Mouse (Mus musculus) embryo, embryonic 10.5 days (tissue): ENCODE measurements at regions not wholly inside any gene's neighbourhood (a gene's known extent, or its start where the extent isn't known, plus 50 kb on each side); places are given as distances from the start of the nearest gene placed in this dataset.
"Not testable (repeated sequence)": the region's sequence is repeated elsewhere in the genome, so short reads cannot be mapped to it uniquely, and the experiment has no call there.

ENCODE experiments used
- DNase-seq: peaks from one replicate; pipeline ENCODE4 v3.0.0-alpha.2; 2015; ENCODE audit warnings: low spot score

DNA sequence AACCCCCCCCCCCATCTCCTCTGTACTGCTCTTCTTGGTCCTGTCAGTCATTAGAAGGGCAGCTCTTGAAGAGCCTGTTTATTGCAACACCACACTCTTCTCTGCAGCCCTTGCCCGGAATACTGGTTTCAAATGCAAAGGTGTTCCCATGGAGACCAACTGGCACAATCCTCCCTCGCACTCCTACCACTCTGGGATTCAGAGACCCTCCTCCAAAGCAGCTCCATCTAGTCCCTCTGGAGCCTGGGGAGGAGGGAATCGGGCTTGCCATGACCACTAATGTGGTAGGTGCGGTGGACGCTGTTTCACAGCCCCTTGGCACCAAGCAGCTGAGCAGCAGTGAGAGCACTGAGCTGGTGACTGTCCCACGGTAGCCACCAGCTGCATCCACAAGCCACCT, 83.1 kb downstream of the Stk35 start:
- DNase-seq: no peak

DNA sequence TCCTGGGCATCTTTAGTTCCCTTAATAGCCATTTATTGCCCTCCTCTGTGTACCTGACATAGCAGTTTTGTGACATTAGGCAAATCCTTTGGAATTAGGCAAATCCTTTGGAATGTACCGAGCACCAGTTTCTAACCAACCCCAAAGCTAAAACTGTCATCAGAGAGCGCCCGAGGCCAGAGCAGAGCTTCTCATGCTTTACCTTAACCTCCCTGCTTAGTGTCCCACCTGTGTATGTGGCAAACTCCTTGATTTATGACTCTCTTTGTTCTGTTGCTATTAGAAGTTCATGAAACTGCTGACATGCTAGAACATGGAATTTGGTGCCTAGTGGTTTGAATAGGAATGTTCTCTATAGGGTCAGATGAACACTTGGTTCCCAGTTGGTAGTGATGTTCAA, 84.0 kb downstream of the Stk35 start:
- DNase-seq: no peak

- no peak for DNase-seq
These were observed 85.2 kb downstream of the Stk35 start for GRCm38 (mm10) chr2:129885536-129885935.

- DNase-seq: no peak
These were observed 92.9 kb downstream of the Stk35 start for GRCm38 (mm10) chr2:129893231-129893630.

- DNase-seq: no peak
These were observed 93.5 kb downstream of the Stk35 start for GRCm38 (mm10) chr2:129893832-129894231.

GRCm38 (mm10) chr2:129894906-129895305, 94.6 kb downstream of the Stk35 start:
- DNase-seq: no peak

DNA sequence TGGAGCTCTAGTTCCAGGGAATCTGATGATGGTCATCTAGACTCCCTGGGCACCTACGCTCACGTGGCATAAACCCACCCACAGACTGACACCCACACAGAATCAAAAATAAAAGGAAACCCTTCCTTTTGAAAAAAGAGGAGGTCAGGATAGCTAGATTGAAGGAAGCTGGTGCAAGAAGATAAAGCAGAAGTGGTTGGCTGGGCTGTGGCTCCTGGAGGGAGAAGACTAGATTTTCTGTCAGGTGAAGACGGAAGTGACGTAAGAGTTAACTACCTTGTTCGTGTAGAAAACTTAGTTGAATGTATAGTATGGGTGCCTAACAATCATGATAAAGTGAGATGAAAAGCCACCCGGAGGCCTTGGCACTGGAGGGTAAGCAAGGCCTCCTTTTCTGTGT, 95.1 kb downstream of the Stk35 start:
- no peak for DNase-seq

- no peak for DNase-seq
These were observed 96.4 kb downstream of the Stk35 start for GRCm38 (mm10) chr2:129896696-129897095.

DNA sequence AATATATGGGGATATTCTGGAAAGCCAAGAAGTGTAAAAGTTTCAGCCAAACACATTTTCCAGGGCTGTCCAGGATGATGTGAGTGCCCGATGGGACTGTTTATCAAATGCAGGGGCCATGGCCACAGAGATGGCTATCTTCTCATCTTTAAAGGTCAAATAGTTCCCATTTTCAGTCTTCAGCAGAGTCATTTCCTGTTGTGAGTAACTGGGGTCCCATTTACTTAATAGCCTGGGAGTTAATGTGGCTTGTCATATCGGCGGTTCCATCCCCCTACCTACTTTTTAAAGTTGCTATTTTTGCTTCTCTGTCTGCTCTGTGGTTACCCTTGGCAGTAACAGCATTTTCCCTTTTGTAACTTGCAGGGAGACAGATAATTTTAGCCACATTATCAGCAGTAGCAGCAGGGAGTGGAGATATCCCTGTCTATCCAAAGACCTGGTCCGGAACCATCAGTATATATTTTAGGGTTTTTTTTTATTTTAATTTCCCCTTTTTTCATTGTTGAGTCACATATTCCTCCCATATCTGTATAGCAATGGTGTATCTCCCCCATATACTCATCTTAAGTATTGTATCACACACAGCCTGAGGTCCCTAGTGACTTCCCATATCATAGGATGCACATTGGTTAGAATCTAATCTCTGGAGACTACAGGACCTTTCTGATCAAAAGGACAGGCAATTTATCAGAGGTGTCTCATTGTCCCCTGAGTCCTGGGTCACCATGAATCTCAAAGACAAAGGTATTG, 103.2 kb downstream of the Stk35 start:
- DNase-seq: no peak

DNA sequence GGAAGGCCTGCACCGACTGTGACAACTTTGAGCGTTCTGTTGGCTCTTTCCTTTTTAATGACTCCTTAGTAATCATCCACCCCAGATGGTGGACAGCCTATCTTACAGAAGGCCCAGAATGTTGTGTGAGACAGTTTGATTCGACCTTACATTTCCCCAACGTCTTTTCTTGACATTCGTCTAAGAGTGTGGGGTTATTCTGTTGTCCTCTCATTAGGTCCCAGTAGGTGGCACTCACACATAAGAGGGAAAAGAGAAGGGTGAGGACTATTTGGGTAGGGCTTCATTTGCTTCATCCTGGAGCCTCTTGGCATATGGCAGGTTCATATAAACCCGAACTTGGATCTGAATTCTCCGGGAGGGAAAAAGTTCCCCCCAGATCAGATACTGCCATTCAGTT, 104.4 kb downstream of the Stk35 start:
- DNase-seq: peak; percentile 74

GRCm38 (mm10) chr2:129908701-129909425, 103.3 kb upstream of the Tgm3 start:
- peak; percentile 96 for DNase-seq

DNA sequence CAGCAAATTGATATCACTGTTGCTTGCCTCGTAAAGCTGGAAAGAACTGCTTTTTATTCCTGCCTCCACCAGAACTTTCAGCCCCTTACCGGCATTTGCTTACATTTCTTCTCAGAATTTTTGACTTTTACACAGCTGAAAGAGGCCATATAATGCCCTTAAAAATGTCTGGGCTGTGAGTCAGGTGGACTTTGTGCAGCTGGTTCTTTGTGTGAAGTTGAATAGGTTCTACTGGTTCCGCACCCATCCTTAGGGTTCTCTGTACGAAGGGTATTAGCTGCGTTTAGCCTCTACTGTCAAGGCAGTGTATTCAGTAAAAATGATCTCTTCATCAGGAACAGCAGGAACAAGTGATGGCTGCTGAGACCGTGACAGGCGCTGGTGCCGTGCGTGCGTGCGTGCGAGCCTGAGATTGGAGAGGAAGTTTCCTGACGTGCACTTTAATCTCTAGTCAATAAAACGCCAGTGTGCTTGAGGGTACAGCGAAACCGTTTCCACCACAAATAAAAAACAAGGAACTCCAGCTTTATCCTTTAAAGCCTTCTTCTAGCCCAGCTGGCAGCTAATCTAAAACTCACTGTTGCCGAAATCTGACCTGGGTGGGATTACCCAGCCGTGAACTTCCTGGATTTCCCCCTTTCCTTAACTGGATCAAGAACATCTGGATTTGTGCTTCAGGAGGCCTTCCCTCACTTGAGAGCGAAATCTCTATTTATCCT, 100.8 kb upstream of the Tgm3 start:
- DNase-seq: peak; percentile 42

DNA sequence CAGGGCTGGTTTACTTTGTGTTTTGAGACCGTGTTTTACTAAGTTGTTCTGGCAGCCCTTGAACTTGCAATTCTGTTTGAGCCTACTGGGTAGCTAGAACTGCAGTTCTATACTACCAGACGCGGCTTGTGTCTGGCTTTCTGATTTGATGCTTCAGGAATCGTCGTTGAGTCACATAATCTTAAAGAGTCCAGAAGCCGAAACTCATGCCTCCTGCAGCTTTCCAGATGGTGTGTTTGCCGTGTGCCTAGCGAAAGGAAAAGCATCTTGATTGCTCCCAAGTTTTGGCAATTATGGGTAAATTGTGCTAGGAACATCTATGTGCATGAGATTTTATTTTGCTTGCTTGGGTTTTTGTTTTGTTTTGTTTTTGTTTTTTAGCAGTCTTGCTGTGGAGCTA, 99.6 kb upstream of the Tgm3 start:
- no peak for DNase-seq

DNA sequence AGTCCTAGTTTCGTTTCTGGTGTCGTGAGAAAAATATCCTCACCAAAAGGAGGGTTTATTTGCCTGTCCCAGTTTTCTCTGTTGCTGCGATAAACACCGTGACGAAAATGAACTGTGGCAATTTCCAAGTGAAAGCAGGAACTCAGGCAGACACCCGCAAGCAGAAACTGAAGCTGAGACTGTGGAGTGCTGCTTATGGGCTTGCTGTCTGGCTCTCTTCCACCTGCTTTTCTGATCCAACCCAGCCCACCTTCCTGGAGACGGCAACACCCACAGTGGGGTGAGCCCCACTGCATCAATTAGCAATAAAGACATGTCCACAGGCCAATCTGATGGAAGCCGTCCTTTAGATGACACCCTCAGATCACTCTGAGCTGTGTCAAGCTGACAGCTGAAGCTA, 97.9 kb upstream of the Tgm3 start:
- no peak for DNase-seq

GRCm38 (mm10) chr2:129916411-129916810, 95.7 kb upstream of the Tgm3 start:
- DNase-seq: no peak

DNA sequence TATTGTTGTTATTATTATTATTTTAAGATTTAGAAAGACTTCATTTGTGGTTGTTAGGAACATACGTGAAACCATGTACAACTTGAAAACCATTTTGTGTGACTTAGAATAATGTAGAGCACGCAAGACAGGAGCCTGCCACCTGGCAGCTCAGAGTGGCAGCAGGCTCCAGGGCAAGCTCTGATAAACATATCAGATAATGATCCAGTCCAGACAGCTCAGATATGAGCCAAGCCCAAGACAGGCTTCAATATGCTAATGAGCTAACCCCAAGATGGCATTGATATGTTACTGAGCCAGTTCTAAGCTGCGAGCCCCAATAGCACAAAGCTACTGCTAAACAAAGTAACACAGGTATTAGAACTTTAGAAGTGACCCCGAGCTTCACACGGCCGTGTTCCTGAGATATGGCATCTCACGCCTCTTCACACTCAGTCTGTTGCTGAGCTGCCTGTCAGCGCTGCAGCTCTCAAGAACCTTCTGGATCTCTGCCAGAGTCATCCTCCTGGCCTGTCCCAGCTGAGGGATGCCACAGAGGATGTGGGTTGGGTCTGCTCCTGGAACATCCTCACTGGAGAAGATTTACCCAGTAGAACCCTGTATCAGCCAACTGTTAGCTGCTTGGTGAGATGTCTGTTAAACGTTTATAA, 93.9 kb upstream of the Tgm3 start:
- DNase-seq: no peak

DNA sequence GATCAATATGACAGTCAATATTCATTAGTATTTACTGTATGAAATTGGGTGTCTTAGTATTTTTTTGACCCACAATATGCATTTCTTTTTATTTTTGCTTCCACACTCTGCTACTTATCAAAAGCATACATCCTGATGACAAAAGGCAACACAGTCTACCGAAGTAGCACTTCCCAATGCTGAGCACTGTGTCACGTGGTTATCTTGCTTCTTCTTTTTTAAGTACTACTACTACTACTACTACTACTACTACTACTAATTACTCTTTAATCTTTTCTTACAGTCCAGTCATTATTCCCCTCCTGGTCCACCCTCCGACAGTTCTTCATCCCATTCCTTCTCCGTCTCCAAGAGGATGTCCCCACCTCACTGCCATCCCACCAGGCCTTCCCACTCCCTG, 92.6 kb upstream of the Tgm3 start:
- no peak for DNase-seq

- no peak for DNase-seq
These were observed 84.9 kb upstream of the Tgm3 start for GRCm38 (mm10) chr2:129927218-129927617.

- DNase-seq: no peak
These were observed 78.6 kb upstream of the Tgm3 start for GRCm38 (mm10) chr2:129933578-129933977.

DNA sequence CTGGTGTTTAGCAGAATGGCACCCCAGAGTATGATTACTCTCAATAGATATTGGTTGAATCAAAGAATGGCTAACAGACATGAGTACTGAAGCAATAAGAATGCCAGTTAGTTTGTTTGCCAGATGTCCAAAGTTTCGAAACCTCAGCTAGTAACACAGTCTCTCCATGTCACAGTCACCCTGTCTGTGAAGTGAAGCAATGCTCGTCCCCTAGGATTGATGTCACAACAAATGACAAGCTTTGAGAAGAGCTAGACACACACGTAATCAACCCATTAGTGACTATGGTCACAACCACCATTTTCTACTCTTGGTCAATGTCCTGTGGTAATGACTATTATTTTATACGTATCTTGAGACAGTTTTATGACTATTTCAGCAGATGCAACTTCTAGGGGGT, 69.3 kb upstream of the Tgm3 start:
- no peak for DNase-seq

DNA sequence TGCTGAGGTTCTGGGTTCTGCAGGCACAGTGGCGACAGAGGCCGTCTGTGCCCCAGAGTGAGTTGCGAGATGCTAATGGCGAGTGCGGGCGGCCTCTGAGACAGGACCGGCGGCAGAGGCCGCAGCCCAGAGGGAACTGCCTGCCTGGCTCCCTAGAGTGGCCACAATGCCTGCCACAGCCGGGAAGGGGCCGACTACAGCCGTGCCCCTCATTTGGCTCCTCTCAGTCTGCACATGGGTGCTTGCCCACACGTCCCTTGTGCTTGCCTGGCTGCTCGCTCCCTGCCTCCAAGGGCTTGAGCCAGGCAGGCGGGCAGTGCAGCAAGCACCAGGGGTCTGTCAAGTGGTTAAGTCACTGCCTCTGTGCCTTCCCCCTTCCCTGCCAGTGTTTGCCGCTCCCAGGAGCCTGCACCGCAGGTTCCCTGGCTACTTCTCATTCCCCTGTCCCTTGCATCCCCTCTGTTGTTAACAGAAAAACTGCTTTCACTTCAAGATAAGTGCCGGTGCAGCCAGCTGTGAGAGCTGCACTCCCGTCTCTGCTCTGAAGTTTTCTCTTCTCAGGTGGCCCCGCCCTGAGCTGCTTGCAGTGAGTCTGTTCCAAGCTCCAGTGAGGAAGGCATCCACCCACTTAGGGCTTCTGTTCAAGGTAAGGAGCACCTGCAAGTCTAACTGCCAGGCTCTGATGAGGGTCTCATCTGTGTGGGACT, 64.1 kb upstream of the Tgm3 start:
- peak; percentile 40 for DNase-seq

DNA sequence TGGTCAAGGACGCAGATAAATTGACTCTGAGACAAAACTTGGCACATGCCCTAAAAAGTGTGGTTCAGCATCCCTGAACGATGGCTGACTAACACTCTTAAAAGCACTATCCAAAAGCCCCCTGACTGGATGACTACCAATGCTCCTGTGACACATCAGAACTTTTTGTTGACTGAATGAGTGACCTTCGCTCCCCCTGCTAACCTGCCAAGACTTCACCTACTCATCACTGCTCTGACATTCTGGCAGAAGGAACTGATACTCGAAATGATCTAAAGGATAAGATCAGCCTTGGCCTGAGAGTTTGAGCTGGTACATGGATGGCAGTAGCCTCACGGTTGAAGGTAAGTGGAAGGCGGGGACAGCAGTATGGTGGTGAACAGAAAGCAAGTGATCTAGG, 62.4 kb upstream of the Tgm3 start:
- DNase-seq: not testable (repeated sequence)
